Mouse (Mus musculus): ENCODE data around the gene Spint2. TPM values are rescaled to one million over a fixed set of nuclear protein-coding genes. Genes with fewer than 3 reads are reported as not detected.

The Spint2 gene
- polyA plus RNA-seq, 1 experiment from 2014 or later: 525 TPM

GRCm38 (mm10) chr7:29313051-29313450, 31.3 kb upstream of the Spint2 start:
- Histone ChIP-seq H3K9me3 (no peaks in the 10 kb centered on the region), H3K36me3 (no peaks in the 10 kb centered on the region), H3K4me3 (replicated peaks) (no peak overlapping the region), H3K4me1 (peaks cover 36% of the 10 kb centered on the region), H3K27ac (no peak overlapping the region), H3K4me2 (no peak overlapping the region), H3K27me3 (replicated peaks) (no peaks in the 10 kb centered on the region; the same call in 1 of the 2 replicates), H3K9ac (no peak overlapping the region)
- ATAC-seq (ENCODE audit: insufficient read depth, low FRiP score, low read depth): no peak
- WGBS: 36% methylated on average over 9 of the region's 9 CpGs

- no peak overlapping the region for H3K27ac ChIP-seq
- peak overlapping the region; percentile 31; the same call in 1 of the 2 replicates for H3K9ac ChIP-seq
- no peak for ATAC-seq (ENCODE audit: insufficient read depth, low FRiP score, low read depth)
- H3K27me3 ChIP-seq (replicated peaks): peaks cover 16% of the 10 kb centered on the region
- 4% methylated on average over 5 of the region's 5 CpGs for WGBS
- peak overlapping the region; percentile 47 for H3K4me3 ChIP-seq (replicated peaks)
- H3K4me2 ChIP-seq: peak overlapping the region; percentile 90
- no peaks in the 10 kb centered on the region for H3K9me3 ChIP-seq
- H3K4me1 ChIP-seq: peaks cover 32% of the 10 kb centered on the region
- H3K36me3 ChIP-seq: no peaks in the 10 kb centered on the region
These were observed 28.0 kb upstream of the Spint2 start for GRCm38 (mm10) chr7:29309749-29310148.

- H3K4me1 ChIP-seq: peaks cover 37% of the 10 kb centered on the region
- H3K27ac ChIP-seq: no peak overlapping the region
- H3K36me3 ChIP-seq: no peaks in the 10 kb centered on the region
- peaks cover 20% of the 10 kb centered on the region for H3K27me3 ChIP-seq (replicated peaks)
- ATAC-seq (ENCODE audit: insufficient read depth, low FRiP score, low read depth): no peak
- H3K4me2 ChIP-seq: peak overlapping the region; percentile 90
- no peaks in the 10 kb centered on the region for H3K9me3 ChIP-seq
- peak overlapping the region; percentile 31; the same call in 1 of the 2 replicates for H3K9ac ChIP-seq
- WGBS: under 1% methylated on average over 36 of the region's 36 CpGs
- peak overlapping the region; percentile 47 for H3K4me3 ChIP-seq (replicated peaks)
These were observed 27.6 kb upstream of the Spint2 start for GRCm38 (mm10) chr7:29309221-29309721.

DNA sequence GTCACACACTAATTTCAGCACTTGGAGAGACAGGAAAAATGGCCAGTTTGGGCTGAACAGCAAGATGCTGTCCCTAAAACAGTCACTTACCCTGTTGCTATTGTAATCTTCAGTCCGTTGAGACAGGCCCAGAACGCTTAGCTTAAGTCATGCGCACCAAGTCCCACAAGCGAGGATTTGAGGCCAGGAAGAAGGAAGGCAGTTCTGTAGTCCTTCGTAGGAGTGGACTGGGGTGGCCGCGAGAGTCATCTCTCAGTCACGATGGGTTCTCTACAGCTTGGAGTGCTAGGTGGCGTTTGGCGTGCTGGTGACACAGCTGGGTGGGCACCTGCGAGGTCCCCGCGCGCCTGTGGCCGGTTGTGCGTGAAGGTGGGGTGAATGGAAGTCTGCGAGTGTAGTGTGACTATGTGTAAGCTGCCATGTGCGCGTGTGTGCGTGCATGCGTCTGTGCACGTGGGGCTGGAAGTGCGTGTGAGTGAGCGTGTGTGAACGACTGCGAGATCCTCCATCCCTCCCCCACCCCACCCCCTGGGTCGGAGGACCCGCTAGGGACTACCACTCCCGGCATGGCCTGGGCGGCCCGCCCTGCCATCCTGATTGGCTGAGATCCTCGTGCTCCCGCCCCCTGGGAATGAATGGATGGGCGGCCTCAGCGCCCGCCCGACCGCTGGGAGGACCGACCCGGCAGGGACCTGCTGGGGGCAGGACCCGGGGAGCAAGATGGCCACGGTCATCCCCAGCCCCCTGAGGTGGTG, 25.8 kb upstream of the Spint2 start:
- no peaks in the 10 kb centered on the region for H3K36me3 ChIP-seq
- WGBS: 2% methylated on average over 42 of the region's 42 CpGs
- peaks cover 24% of the 10 kb centered on the region for H3K27me3 ChIP-seq (replicated peaks)
- H3K9ac ChIP-seq: no peak overlapping the region
- ATAC-seq (ENCODE audit: insufficient read depth, low FRiP score, low read depth): peak; percentile 78
- H3K27ac ChIP-seq: peak overlapping the region; percentile 52; the same call in 1 of the 2 replicates
- peak overlapping the region; percentile 96 for H3K4me2 ChIP-seq
- H3K9me3 ChIP-seq: no peaks in the 10 kb centered on the region
- peaks cover 38% of the 10 kb centered on the region for H3K4me1 ChIP-seq
- peak overlapping the region; percentile 69 for H3K4me3 ChIP-seq (replicated peaks)

DNA sequence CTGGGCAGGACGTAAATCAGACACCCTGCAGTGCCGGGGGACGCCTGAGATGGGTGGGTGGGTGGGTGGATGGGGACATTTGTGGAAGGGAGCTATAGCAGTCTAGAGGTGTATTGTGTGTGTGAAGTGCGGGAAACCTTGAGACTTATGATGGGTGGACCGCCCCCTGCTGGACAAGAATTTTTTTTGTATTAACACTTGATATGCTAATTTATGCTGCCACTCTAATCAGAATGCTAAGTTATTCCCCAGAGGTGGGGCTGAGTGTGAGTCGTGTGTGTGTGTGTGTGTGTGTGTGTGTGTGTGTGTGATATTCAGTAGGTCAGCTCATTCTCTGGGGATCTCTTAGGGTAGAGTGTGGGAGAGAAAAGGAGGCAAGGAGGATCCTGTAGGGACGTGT, 24.9 kb upstream of the Spint2 start:
- Histone ChIP-seq H3K27ac (no peak overlapping the region), H3K4me2 (no peak overlapping the region), H3K36me3 (no peaks in the 10 kb centered on the region), H3K9ac (no peak overlapping the region), H3K9me3 (no peaks in the 10 kb centered on the region), H3K27me3 (replicated peaks) (peaks cover 24% of the 10 kb centered on the region), H3K4me1 (peaks cover 38% of the 10 kb centered on the region), H3K4me3 (replicated peaks) (no peak overlapping the region)
- ATAC-seq (ENCODE audit: insufficient read depth, low FRiP score, low read depth): no peak
- 31% methylated on average over 7 of the region's 7 CpGs for WGBS

- 57% methylated on average over 7 of the region's 7 CpGs for WGBS
- no peak overlapping the region for H3K9ac ChIP-seq
- ATAC-seq (ENCODE audit: insufficient read depth, low FRiP score, low read depth): no peak
- H3K4me1 ChIP-seq: peaks cover 38% of the 10 kb centered on the region
- H3K27ac ChIP-seq: no peak overlapping the region
- no peaks in the 10 kb centered on the region for H3K36me3 ChIP-seq
- no peak overlapping the region for H3K4me2 ChIP-seq
- no peak overlapping the region for H3K4me3 ChIP-seq (replicated peaks)
- no peaks in the 10 kb centered on the region for H3K9me3 ChIP-seq
- peaks cover 24% of the 10 kb centered on the region for H3K27me3 ChIP-seq (replicated peaks)
These were observed 24.4 kb upstream of the Spint2 start for GRCm38 (mm10) chr7:29306108-29306507.

DNA sequence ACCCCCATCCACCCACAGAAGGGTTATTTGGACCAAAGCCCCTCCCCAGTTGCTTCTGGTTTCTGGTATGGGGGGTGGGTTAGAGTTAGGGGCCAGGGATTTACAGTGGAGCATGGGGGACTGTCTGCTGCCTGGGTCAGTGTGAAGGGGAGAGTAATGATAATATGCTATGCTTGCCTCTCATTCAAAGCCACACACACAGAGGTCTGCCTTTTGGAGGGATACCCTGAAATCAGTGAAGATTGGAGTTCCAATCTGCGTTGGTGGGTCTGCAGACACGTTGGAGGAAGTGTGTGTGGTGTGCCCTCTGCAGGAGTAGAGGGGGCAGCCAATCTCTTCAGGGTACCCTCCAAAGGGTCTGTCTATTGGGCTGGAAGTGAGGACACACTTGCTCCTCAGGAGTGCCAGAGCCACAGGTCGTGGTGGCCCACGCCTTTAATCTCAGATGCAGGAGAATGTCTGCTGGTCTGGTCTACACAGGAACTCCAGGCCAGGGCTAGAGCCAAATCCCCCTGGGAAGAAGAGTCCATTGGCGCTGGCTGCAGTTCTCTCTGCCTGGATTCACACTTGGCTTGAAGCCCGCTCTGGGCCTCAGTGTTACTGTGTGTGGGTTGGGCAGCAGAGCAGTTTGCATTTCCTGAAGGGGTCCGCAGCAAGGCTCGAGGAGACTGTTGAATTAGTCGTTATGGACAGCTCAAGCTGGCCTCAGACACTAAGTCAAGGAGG, 23.7 kb upstream of the Spint2 start:
- WGBS: 38% methylated on average over 9 of the region's 9 CpGs
- Histone ChIP-seq H3K27ac (no peak overlapping the region), H3K9ac (no peak overlapping the region), H3K27me3 (replicated peaks) (peaks cover 24% of the 10 kb centered on the region), H3K9me3 (no peaks in the 10 kb centered on the region), H3K36me3 (no peaks in the 10 kb centered on the region), H3K4me2 (peak overlapping the region; percentile 96), H3K4me3 (replicated peaks) (peak overlapping the region; percentile 52), H3K4me1 (peaks cover 38% of the 10 kb centered on the region)
- no peak for ATAC-seq (ENCODE audit: insufficient read depth, low FRiP score, low read depth)

DNA sequence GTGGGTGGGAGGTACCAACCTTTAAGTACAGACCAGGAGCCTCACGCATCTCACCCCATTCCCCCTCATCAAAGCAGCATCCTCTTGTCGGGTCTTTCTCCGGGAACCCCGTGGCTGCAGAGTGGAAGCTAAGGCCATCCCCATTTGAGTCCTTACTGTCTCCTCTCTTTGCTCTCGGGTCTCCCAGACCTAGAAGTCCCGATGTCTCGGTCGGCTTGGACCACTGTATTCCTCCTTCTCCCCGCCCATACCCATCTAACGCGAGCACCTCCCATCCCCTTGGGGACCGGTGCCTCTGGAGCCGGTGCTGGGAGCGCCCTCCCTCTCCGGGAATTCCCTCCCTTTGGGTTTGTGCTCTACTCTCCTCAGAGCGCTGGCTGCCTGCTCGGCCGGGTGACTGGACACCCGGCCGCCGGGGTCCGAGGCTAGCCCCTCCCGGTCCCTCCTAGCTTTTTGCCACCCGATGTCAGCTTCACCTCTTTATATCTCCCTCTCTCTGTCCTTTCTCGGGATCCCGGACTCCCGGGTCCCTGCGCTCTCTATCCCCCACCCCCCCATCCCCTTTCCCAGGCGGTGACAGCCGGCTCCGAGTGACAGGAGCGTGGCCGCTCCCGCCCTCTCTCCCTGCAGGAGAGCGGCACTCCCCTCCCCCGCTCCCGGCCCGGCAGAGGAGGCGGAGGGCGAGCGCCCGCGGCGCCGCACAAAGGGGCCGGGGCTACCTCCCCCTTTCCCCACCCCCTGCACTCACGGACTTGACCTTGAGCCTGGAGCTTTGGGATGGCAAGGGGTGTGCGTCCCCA, 23.0 kb upstream of the Spint2 start:
- 1% methylated on average over 48 of the region's 48 CpGs for WGBS
- H3K27ac ChIP-seq: no peak overlapping the region
- no peak overlapping the region for H3K9ac ChIP-seq
- H3K4me3 ChIP-seq (replicated peaks): peak overlapping the region; percentile 52
- ATAC-seq (ENCODE audit: insufficient read depth, low FRiP score, low read depth): no peak
- H3K36me3 ChIP-seq: no peaks in the 10 kb centered on the region
- peaks cover 24% of the 10 kb centered on the region for H3K27me3 ChIP-seq (replicated peaks)
- no peaks in the 10 kb centered on the region for H3K9me3 ChIP-seq
- H3K4me1 ChIP-seq: peaks cover 36% of the 10 kb centered on the region
- H3K4me2 ChIP-seq: peak overlapping the region; percentile 96

DNA sequence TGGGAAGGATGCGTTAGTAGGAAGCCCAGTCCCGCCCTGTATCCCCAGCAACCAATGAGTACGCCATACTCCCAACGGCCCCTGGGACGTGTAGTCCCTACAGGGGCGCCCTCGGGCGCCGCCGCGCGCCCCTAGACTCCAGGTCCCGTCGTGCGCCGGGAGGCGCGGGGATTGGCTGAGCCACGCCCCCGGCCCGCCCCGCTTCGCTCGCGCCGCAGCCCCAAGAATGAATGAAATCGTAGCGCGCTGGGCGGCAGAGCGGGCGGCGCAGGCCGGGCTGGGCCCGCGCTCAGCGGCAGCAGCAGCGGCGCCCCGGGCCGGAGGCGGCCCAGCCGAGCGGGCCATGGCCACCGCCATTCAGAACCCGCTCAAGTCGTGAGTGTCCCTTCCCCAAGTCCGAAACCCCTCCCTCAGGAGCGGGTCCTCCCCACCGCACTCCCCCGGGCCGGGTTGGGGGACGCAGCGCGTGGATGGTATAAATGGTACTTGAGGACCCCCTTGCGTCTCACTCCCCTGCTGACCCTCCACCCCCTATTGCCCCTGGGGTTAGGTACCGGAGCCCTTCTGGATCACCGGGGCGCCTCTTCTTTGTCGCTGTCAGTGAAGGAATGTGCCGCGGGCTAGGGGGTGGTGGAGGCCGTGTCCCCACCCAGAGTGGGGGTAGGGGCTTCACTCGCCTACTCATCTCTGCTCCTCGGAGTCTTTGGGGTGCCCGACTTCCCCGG, 22.2 kb upstream of the Spint2 start, which contains the start of gene Dpf1:
TSS of gene Dpf1 (plus strand) at position 214 of the 725 bp plus-strand sequence.
- H3K9me3 ChIP-seq: no peaks in the 10 kb centered on the region
- H3K4me3 ChIP-seq (replicated peaks): peak within 1 kb of the TSS; percentile 52
- peak; percentile 82 for ATAC-seq (ENCODE audit: insufficient read depth, low FRiP score, low read depth)
- peak within 1 kb of the TSS; percentile 22; the same call in 1 of the 2 replicates for H3K9ac ChIP-seq
- H3K4me2 ChIP-seq: peak within 1 kb of the TSS; percentile 96
- H3K36me3 ChIP-seq: no peaks in the 10 kb centered on the region
- peaks cover 24% of the 10 kb centered on the region for H3K27me3 ChIP-seq (replicated peaks)
- H3K27ac ChIP-seq: no peak within 1 kb of the TSS
- under 1% methylated on average over 64 of the region's 67 CpGs for WGBS
- peaks cover 29% of the 10 kb centered on the region for H3K4me1 ChIP-seq

DNA sequence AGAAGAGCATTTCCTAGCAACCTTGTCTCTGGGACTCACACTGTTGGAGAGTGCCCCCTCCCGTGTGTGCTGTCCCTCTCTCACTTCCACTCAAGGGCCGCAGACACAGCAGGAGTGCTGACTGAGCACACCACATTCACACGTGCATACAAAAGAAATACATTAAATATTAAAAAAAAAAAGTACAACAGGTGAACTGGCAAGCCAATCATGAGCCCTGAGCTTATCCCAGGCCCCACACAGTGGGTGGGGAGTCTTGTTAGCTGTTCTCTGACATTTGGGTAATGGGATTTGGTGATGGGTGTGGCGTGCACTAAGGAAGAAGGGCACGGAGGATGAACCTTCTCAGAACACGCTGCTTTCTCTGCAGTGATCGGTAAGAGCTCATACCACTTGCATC, 20.9 kb upstream of the Spint2 start:
- ATAC-seq (ENCODE audit: insufficient read depth, low FRiP score, low read depth): no peak
- Histone ChIP-seq H3K9ac (no peak overlapping the region), H3K27ac (no peak overlapping the region), H3K4me3 (replicated peaks) (no peak overlapping the region), H3K36me3 (no peaks in the 10 kb centered on the region), H3K9me3 (no peaks in the 10 kb centered on the region), H3K4me1 (peaks cover 26% of the 10 kb centered on the region), H3K4me2 (no peak overlapping the region), H3K27me3 (replicated peaks) (peaks cover 24% of the 10 kb centered on the region)
- 63% methylated on average over 7 of the region's 7 CpGs for WGBS

GRCm38 (mm10) chr7:29301127-29301566, 19.4 kb upstream of the Spint2 start:
- H3K9me3 ChIP-seq: no peaks in the 10 kb centered on the region
- no peak overlapping the region for H3K4me2 ChIP-seq
- H3K9ac ChIP-seq: no peak overlapping the region
- no peak for ATAC-seq (ENCODE audit: insufficient read depth, low FRiP score, low read depth)
- WGBS: 0% methylated on average over 7 of the region's 7 CpGs
- H3K36me3 ChIP-seq: no peaks in the 10 kb centered on the region
- no peak overlapping the region for H3K27ac ChIP-seq
- peaks cover 23% of the 10 kb centered on the region for H3K27me3 ChIP-seq (replicated peaks)
- no peak overlapping the region for H3K4me3 ChIP-seq (replicated peaks)
- peaks cover 20% of the 10 kb centered on the region for H3K4me1 ChIP-seq

All from stomach, embryonic 15.5 days (tissue).